Mouse (Mus musculus): Measurements from ENCODE around the gene Nfkbie.

Nfkbie gene

DNA sequence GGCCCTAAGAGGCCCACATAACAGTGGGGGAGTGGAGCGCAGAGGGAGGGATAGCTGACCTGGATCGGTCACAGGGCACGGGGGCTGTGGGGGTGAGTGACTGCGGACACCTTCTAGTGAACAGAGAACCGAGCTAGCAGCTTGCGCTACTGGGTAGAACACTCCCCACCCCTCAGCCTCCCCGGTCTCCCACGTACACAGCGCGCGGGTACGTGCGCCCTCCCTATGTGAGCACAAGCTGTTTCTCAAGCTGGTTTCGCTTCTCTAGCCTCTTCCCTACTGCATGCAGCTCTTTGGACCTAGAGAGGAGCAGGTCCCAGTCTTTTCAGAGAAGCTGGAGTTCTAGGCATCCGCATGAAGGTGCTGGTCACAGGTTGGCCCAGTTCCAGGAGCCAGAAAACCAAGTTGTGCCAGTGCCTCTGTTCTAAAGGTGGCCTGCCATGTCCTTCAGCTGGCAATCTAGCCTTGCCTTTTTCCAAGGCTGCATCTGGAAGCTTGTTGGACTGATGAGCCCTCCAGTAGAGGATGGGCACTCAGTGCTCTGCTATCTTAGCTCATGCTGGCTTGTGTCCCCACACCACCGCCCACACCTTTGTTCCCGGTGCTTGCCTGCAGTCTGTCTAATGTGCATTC lies 18.7 kb downstream of the Nfkbie start:
- in situ Hi-C loops (cut with MboI; ENCODE audit: unreplicated experiment in 2 of 2): loop anchor here in 1 of 2 experiments (25.0 kb wide), 1 partner anchor 463 kb away; the partner anchor contains the start of gene Vegfa

DNA sequence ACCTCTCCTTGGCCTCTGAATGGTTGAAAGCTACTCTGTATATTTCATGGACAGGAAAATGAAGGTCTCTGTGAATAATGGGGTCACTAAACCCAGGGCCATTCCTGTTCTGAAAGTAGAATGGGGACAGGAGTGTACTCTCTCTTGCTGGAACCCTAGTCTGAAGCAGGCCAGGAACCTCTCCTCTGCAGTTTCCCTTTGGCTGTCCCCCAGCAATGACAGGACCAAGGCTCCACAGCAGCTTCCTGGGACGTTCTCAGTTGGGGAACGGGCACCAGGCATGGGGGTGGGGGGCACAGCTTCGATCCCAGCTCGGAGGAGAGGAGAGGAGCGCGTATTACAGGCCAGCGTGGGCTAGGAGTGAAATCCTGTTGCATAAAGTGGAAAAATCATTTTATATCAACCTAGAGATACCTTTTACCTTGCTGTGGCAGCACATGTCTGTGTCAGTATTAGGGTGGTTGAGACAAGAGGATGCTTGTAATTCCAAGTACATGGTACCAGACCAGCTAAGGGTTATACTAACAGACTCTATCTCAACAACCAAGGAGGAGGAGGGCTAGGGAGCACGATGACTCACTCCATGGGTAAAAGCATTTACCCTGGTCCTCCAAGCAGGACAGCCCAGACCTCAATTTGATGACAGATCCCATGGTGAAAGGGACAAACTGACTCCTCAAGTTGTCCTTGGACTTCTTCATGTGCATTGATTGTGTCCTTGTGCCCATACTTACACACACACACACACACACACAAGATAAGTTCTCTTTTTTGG lies 19.8 kb downstream of the Nfkbie start:
- in situ Hi-C loops (cut with MboI; ENCODE audit: unreplicated experiment in 2 of 2): no loop called here

DNA sequence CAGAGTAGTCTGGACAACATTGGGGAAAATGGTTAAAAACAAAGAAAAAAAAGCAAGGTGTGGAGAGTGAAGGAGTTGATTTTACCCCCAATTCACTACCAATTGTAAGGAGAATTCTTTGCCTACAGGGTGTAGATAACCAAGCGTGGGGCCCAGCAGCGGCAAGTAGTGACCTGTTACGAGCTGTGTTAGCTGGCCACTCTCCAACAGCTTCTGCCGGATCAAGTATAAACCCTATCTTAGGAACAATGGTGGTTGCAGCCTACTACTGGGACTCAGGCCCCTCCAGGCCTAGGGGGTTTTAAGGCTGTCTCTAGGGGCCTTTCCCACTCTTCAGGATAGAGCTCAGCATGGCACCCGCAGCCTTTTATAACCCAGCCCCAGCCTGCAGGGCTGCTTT lies 22.7 kb downstream of the Nfkbie start:
- in situ Hi-C loops (cut with MboI; ENCODE audit: unreplicated experiment in 2 of 2): no loop called here

DNA sequence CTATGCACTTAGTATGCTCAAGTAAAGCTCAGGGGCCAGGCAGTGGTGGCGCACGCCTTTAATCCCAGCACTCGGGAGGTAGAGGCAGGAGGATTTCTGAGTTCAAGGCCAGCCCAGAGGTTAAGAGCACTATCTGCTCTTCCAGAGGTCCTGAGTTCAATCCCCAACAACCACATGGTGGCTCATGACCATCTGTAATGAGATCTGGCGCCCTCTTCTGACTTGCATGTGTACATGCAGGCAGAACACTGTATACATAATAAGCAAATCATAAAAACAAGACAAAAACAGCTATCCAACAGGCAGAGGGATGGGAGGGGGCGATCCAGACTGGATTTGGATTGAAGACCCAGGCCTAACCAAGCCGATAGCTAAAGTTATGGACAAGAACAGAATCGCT lies 23.3 kb downstream of the Nfkbie start:
- in situ Hi-C loops (cut with MboI; ENCODE audit: unreplicated experiment in 2 of 2): no loop called here

DNA sequence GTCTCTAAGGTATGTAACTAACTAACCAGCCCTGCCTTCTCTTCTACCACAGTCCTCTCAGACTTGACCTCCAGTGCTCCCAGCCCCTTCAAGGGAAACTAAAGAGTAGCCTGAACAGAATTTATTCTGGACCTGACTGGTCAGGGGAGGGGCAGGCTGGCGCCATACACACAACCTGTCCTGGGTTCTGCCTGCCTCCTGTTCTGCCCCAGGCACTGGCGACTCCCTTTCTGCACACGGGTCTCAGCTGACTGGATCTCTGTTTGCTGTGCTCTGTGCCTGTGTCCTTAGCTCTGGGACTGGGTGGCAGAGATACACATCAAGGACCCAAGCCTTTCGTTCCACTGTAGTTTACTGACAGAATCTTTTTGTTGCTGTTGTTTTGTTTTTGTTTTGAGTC lies 24.1 kb downstream of the Nfkbie start:
- in situ Hi-C loops (cut with MboI; ENCODE audit: unreplicated experiment in 2 of 2): no loop called here

DNA sequence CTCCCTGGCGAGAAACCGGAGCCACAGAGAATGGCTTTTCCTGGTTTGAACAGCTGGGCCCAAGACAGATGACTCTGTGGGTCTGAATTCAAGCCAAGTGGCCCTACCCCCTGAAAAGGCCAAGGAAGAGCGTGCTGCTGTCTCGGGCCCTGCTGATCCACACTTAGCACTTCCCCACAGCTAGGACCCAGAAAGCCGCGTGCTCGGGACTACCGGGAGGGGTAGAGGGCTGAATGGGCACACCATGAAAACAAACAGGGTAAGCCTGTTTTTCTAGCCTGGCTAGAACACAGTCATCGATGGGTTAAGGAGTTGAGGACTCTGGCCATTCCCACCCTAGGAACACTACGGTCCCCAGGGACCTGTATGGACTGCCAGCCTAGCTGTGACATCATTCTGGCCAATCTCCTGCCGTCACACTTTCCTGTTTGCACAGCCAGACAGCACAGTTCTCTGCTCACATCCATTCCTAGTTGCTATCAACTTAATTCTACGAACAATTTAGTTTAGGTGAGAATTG lies 25.5 kb downstream of the Nfkbie start:
- in situ Hi-C loops (cut with MboI; ENCODE audit: unreplicated experiment in 2 of 2): loop anchor here in 1 of 2 experiments (5.0 kb wide), 1 partner anchor 136 kb away; no protein-coding TSS in a partner anchor

DNA sequence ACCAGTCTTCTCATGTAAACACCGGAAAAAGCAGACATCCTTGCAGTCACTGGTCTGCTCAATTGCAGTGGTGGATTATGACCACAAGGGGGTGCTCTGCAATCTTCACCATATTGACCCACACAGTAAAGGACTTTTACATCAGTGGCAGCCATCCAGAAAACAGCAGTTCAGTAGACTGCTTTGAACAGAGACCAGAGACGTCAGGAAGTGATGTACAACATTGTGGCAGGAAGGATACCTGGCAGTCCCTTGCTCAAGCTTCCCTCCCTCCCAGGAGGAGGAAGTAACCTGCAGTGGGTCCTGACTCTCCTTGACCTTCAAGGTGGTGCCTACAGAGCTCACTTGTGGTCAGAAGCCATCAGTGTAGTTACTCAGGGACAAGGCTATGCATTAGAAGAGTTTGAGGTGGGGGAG lies 26.1 kb downstream of the Nfkbie start:
- in situ Hi-C loops (cut with MboI; ENCODE audit: unreplicated experiment in 2 of 2): loop anchor here in 1 of 2 experiments (5.0 kb wide), 1 partner anchor 136 kb away; no protein-coding TSS in a partner anchor

DNA sequence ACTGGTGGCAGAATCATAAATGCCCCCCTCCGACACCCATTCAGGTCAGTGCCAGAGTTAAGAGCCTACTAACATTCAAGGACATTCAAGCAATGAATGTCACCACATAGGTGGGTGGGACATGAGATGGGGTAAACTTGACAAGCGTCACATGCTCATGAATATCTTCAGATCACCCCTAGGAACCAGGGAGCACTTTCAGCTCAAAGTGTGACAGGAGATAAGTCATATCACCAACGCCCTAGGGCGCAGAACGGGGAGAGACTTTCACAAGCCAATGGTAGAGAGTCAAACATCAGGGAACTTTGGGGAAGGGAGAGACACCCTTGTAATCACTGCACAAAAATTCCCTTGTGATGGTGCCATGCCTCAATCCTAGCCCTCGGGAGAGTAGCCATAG lies 26.7 kb downstream of the Nfkbie start:
- in situ Hi-C loops (cut with MboI; ENCODE audit: unreplicated experiment in 2 of 2): loop anchor here in 1 of 2 experiments (5.0 kb wide), 1 partner anchor 135 kb away; no protein-coding TSS in a partner anchor

DNA sequence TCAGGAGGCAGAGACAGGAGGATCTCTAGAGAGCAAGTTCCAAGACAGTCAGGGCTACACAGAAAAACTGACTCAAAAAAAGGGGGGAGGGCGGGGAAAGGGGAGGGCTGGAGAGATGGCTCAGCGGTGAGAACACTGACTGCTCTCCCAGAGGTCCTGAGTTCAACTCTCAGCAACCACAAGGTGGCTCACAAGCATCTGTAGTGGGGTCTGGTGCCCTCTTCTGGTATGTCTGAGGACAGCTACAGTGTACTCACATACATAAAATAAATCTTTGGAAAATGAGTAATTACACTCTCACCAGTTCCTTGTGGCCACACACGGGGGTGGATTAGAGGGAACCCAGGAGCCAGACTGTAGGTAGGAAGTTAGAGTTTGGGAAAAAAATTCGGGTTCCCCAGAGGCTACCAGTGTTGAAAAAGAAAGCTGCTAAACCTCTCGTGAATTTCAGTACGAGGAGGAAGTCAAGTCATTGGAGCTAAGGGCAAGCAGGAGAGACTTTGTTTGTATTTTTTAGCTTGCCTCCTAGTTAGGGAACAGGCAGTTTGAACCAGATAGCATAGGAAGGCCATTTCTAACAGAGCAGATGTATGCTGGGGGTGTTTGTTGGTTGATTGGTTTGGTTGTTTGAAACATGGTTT lies 27.3 kb downstream of the Nfkbie start:
- in situ Hi-C loops (cut with MboI; ENCODE audit: unreplicated experiment in 2 of 2): loop anchor here in 1 of 2 experiments (5.0 kb wide), 1 partner anchor 134 kb away; no protein-coding TSS in a partner anchor

DNA sequence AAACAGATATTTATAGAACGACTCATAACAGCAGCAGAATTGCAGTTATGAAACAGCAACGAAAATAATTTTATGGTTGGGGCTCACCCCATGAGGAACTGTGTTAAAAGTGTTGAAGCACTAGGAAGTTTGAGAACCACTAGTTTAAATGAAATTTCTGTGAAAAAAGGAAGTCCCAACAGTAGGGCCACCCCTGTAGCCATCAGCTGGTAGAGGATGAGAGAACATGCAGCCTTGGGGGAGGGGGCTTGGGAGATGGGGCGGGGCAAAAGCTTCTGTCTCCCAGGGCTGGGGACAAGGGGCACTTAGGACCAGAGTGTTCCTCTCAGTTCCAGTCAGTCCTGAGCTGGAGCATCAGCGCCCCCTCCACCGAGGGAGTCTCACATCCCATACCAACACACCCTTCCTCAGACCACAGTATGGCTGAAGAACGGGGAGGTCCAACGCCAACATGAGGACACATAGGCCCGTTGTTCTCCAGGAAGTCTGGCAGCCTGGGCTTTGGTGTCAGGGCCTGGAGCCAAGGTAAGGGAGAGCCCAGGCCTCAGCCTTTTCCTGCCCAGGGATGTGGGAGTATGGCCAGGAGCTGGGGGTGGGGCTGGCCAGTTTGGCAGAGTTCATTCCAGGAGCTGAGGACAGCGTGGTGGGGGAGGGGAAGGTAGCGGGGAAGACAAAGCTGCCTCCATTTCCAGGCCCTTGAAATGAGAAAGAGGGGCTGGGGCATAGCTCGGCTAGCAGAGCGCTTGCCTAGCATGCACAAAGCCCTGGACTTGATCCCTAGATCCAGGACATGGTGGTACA lies 28.8 kb downstream of the Nfkbie start:
- in situ Hi-C loops (cut with MboI; ENCODE audit: unreplicated experiment in 2 of 2): loop anchor here in 1 of 2 experiments (5.0 kb wide), 1 partner anchor 133 kb away; no protein-coding TSS in a partner anchor

DNA sequence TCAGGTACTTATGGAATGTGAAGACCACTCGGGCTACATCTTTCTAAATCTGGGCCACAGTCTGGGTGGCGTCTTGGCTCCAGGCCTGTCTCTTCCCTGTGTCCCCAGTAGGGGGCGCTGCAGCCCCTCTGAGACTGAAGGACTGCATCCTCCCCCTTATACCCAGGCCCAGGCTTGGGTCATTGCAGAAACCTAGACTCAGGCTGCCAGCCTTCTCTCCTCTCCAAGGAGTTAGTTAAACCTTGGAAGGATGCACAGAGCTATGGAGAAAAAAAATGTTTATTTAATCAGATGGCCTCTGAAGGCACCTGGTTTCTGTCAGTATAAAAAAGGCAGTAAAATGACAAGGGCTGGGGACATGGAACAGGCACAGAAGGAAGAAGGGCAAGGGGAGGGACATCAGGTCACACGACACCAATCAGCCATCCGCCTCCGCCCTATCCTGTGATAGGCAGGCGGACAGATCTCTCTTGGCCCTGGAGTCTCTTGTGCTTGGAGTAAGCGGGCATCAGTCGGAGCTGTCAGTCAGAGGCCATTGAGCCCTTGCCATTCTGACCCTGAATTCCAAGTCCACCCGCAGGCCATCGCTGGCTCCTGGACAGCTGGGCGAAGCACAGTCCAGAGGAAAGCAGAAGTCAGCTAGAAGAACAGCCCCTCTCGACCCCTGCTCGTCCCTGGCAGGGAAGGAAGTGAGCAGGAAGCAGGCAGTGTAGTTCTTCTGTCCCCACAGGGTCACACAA lies 29.6 kb downstream of the Nfkbie start:
- in situ Hi-C loops (cut with MboI; ENCODE audit: unreplicated experiment in 2 of 2): loop anchor here (5.0 kb wide), 2 partner anchors 42 to 132 kb away; no protein-coding TSS in a partner anchor

DNA sequence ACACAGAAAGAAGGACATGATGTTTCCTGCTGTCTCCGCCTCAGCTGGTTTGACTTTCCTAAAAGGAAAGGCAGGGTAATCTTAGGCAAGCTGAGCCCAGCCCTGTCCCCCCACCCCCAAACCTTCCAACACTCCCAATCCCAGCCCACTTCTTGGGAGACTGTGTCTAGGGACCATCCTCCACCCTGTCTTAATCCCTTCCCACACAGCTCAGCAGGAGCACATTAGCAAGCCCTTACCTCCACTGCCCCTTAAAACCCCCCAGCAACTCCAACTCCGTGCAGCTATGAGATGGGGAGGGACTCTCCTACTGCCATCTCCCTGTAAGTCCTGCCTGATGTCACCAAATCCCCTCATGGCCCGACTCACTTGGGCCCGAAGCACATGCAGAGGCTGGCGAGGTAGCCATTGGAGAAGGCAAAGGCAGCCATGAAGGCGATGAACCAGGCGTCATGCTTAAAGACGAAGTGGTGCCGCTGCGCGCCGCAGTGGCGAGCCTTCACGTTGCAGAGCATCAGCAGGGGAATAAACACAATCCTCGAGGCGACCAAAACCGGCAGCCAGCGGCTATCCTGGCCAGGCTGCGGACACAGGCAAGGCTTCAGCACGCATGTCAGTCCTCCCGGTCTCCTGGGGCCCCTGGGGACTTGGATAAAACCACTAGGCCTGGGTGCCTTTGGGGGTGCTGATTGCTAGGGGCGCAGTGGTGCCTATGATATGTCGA lies 30.4 kb downstream of the Nfkbie start:
- in situ Hi-C loops (cut with MboI; ENCODE audit: unreplicated experiment in 2 of 2): loop anchor here in 1 of 2 experiments (5.0 kb wide), 2 partner anchors 41 to 131 kb away; no protein-coding TSS in a partner anchor

DNA sequence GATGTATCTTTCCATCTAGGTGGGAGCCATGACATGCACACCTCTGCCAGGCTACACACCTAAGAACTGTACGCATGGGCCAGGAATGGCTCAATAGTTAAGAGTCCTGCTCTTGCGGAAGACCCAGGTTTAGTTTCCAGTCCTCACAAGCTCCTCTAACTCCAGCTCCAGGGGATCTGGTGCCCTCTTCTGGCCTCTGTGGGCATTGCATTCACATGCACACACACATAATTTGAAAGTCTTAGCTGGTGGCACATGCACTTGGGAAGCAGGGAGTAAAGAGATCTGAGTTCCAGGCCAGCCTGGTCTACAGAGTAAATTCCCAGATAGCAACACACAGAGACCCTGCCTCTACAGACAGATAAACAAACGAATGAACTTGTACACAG lies 30.9 kb downstream of the Nfkbie start:
- in situ Hi-C loops (cut with MboI; ENCODE audit: unreplicated experiment in 2 of 2): loop anchor here in 1 of 2 experiments (5.0 kb wide), 2 partner anchors 41 to 131 kb away; no protein-coding TSS in a partner anchor

DNA sequence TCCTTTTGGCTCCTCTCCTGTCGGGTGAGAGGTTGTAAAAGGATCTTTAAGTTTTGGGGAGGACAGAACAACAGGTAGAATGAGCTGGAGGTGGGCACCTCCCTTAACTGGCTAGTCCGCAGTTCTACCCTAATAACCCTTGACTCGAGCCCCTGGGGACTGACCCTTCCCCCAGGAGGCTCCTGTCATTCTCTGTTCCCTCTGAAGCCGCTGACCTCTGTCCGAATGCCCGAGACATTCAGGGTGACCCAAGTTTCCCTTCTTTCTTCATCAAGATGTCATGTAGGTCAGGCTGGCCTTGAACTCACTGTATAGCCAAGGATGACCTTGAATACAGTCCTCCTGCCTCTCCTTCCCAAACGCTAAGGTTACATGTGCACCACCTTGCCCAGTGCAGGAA lies 32.9 kb downstream of the Nfkbie start:
- in situ Hi-C loops (cut with MboI; ENCODE audit: unreplicated experiment in 2 of 2): loop anchor here in 1 of 2 experiments (5.0 kb wide), 2 partner anchors 39 to 129 kb away; no protein-coding TSS in a partner anchor

DNA sequence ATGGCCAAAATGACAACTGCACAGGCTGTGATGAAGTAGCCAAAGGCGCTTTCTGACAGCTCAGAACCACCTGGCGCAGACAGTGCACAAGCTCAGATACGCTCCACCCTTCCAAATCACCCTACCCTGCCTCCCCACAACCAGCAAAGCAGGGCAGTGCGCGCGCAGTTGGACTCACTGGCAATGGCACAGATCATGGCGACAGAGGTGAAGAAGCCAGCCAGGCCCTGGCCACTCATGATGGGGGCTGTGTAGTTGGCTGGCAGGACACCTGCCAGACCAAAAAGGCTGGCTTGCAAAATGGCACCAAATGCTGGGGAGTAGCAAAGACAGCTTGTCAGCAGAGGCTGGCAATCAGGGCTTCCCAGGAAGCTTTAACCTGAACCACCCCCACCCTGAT lies 33.7 kb downstream of the Nfkbie start:
- in situ Hi-C loops (cut with MboI; ENCODE audit: unreplicated experiment in 2 of 2): loop anchor here in 1 of 2 experiments (5.0 kb wide), 2 partner anchors 38 to 128 kb away; no protein-coding TSS in a partner anchor

DNA sequence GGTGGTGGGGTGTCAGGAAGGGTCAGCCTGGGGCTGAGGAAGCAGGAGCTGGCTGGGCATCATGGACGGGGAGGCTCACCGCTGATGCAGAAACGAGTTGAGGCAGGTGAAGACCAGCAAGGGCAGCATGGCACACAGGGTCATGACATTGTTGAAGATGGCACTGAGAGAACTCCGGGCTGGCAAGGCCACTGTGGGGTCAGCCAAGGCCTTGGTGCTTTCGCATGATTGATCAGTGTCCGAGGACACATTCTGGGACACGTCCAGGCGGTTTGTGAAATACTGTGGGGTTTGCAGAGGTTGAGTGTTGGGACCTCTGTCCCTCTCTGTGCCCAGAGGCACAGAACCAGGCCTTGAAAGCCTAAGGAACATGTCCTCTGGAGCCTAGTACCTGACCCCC lies 34.3 kb downstream of the Nfkbie start:
- in situ Hi-C loops (cut with MboI; ENCODE audit: unreplicated experiment in 2 of 2): loop anchor here (5.0 kb wide), 2 partner anchors 37 to 127 kb away; no protein-coding TSS in a partner anchor

DNA sequence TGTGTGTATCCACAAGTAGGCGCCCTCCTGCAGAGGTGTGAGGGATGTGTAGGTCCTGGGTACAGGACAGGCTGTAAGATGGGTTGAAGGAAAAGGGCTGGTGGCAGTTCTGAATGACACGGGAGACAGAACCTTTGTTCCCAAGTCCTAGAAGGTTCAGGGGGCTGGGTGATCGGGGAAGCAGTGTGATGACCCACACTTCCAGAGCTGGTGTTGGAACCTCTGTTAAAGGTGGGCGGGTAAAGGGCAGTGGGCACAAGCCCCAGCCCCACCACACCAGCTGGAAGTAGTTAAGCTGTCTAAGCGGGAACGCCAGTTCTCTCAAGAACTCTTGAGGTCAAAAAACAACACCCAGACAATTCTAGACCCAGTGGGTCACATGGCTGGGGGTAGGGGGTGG lies 34.9 kb downstream of the Nfkbie start:
- in situ Hi-C loops (cut with MboI; ENCODE audit: unreplicated experiment in 2 of 2): loop anchor here in 1 of 2 experiments (5.0 kb wide), 1 partner anchor 37 kb away; no protein-coding TSS in a partner anchor

Measured in v-Abl transformed pro-B cells (cell line).